Mouse (Mus musculus) midbrain, postnatal 0 days (tissue): Measurements from ENCODE around the gene Rasal2. TPM values are rescaled to one million over a fixed set of nuclear protein-coding genes. Genes with fewer than 3 reads are reported as not detected.

Experiments used
- ATAC-seq: fragments of 200-750 bp; cut with Nextera tagmentation; 2 replicates; pipeline ENCODE4 v1.8.0; 2017; ENCODE audit warnings: moderate number of reproducible peaks, mild to moderate bottlenecking, moderate TSS enrichment, moderate library complexity; ENCODE audit not compliant: low FRiP score
- DNase-seq: peaks from one replicate; pipeline ENCODE4 v3.0.0-alpha.2; 2015; ENCODE audit warnings: low spot score
- H3K27ac ChIP-seq: fragments of 300-500 bp; sonication (generic); 2 replicates; pipeline ENCODE4 v1.5.1; 2014; ENCODE audit warnings: low read depth, mild to moderate bottlenecking, low read length, mixed read lengths
- H3K27me3 ChIP-seq: fragments of 300-500 bp; sonication (generic); 2 replicates; pipeline ENCODE4 v1.6.1; 2014; ENCODE audit warnings: low read length, control low read depth, mixed read lengths; ENCODE audit not compliant: insufficient read depth
- H3K36me3 ChIP-seq: fragments of 300-500 bp; sonication (generic); 2 replicates; pipeline ENCODE4 v1.6.1; 2014; ENCODE audit warnings: low read length, control low read depth, mixed read lengths; ENCODE audit not compliant: insufficient read depth
- H3K4me1 ChIP-seq: fragments of 300-500 bp; sonication (generic); 2 replicates; pipeline ENCODE4 v1.6.1; 2014; ENCODE audit warnings: mild to moderate bottlenecking, control low read depth, antibody characterized with exemption, low read length, mixed read lengths; ENCODE audit not compliant: insufficient read depth
- H3K4me2 ChIP-seq: fragments of 300-500 bp; sonication (generic); 2 replicates; pipeline ENCODE4 v1.6.1; 2014; ENCODE audit warnings: low read depth, mild to moderate bottlenecking, low read length, mixed read lengths; ENCODE audit not compliant: poor library complexity, severe bottlenecking
- H3K4me3 ChIP-seq: fragments of 300-500 bp; sonication (generic); 2 replicates; pipeline ENCODE4 v1.5.1; 2014; ENCODE audit warnings: low read depth, mild to moderate bottlenecking, low read length, moderate library complexity
- H3K9ac ChIP-seq: fragments of 300-500 bp; sonication (generic); replicated peaks from 2 replicates; pipeline ENCODE4 v1.6.1; 2014; ENCODE audit warnings: mild to moderate bottlenecking, low read length, moderate library complexity, mixed read lengths; ENCODE audit not compliant: poor library complexity, severe bottlenecking
- H3K9me3 ChIP-seq: fragments of 300-500 bp; sonication (generic); 2 replicates; pipeline ENCODE4 v1.6.1; 2016; ENCODE audit warnings: low read length, control low read depth
- CTCF ChIP-seq: IDR thresholded peaks from 2 replicates; pipeline ENCODE4 v1.5.1; 2016; ENCODE audit warnings: antibody characterized with exemption, mild to moderate bottlenecking
- WGBS: fragments of 180-500 bp; shearing (Covaris S2); extraction: QIAGEN DNeasy Blood & Tissue Kit; methylation state at CpG from one replicate; pipeline ENCODE4 v1.1.7; 2014; 5-methylcytosine and 5-hydroxymethylcytosine counted together
- polyA plus RNA-seq: library from polyadenylated mRNA; unstranded; fragments of >200 nt; fragmentation: Nextera tagmentation; extraction: Ambion mirVana; gene quantifications from 2 replicates; pipeline ENCODE4 v1.2.1, GENCODE M21; 2015
- total RNA-seq: library from RNA; depleted of rRNA; stranded (reverse); fragments of >200 nt; gene quantifications from 2 replicates; pipeline ENCODE4 v1.2.3, GENCODE M21; 2014; rRNA removed

Rasal2 gene
- total and polyA plus RNA-seq, 2 experiments from 2014 or later: 36.3 to 41.2 TPM

DNA sequence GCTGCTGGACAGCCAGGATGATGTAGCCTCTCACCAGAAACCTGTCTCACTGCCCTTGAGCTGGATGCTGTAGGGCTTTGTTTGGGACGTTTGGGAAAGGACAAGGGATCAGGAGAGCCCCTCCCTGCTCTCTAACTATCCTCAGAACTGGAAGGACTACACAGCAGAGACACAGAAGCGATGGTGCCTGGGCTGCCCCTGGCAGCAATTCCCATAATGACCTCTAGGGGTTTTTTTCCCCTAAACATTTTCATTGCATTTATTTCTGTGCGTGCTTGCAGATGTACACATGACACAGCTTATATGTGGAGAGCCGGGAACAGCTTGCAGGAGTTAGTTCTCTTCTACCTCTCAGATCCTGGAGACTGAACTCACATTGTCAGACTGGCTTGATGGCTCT, 320.3 kb downstream of the Rasal2 start:
- WGBS: 59% methylated on average over 4 of the region's 4 CpGs
- H3K9ac ChIP-seq: no peak overlapping the region
- no peaks in the 10 kb centered on the region for H3K36me3 ChIP-seq
- no peaks in the 10 kb centered on the region for H3K27me3 ChIP-seq
- no peak overlapping the region for H3K4me2 ChIP-seq
- H3K9me3 ChIP-seq: no peaks in the 10 kb centered on the region
- DNase-seq (no peak), ATAC-seq (no peak)
- no peak overlapping the region for H3K27ac ChIP-seq
- no peaks in the 10 kb centered on the region for H3K4me1 ChIP-seq
- TF ChIP-seq CTCF: 0 out of 2 replicates have a peak, but pooled peaks have one; percentile 31
- no peak overlapping the region for H3K4me3 ChIP-seq

DNA sequence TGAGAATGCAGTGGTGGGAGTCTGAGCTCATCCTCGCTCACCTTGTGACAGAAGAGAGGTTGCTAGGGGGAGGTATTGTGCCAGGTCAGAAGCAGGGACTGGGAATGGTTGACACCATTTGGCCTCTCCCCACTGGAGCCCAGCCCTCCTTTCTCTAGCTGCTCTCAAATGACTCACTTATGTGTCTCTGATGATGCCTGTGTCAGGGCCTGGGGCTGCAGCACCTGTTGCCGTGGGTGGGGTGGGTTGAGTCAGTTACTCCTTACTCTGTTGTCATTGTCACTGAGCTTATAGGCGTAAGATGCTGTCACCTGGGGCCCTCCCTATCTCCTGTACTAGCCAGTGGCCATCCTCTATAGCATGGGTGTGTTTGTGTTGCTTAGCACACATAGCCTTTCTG, 321.6 kb downstream of the Rasal2 start:
- H3K9me3 ChIP-seq: no peaks in the 10 kb centered on the region
- H3K36me3 ChIP-seq: no peaks in the 10 kb centered on the region
- no peak overlapping the region for H3K4me3 ChIP-seq
- DNase-seq: no peak
- H3K27ac ChIP-seq: no peak overlapping the region
- H3K4me1 ChIP-seq: no peaks in the 10 kb centered on the region
- no peaks in the 10 kb centered on the region for H3K27me3 ChIP-seq
- TF ChIP-seq CTCF: no peak
- 85% methylated on average over 3 of the region's 3 CpGs for WGBS
- no peak overlapping the region for H3K4me2 ChIP-seq
- no peak overlapping the region for H3K9ac ChIP-seq
- ATAC-seq: no peak

DNA sequence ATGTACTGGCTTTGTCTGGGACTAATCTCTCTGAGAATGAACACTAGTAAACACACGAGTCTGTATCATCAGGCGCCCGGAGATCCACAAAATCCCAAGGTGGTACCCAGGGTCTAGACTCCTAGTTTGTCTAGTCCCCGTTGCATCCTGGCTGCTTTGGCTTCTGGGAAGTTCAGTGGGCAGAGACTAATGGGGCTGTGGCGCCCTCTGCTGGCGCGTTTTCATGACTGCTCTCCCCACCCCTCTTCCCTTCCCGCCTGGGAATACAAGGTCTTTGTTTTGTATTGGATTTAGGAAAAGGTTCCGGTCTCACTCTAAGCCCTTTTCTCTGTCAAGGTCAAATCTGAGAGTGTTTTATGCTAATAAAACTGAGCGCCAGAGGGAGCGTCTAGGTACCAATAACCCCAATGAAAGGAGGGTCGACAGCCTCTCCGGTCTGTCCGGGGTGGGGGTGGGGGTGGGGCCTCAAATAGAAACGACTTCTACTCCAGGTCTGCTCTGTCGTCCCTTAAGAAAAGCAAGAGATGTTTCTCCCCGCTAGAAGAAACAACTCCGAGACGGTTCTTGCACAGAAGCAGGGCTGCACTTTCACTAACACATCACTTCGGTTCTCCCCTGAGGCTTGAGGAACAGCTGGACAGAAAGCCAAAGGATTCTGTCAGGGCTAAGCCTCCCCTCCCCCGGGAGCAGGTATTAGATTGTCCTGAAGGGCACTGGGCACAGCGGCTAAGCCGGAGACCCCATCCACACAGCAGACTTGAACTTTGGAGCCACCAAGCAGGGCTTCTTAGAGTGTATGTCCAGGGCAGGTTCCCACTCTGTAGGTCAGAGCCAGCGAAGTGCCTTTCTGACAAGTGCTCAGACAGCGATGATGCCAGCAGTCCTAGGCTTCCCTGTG, 326.0 kb downstream of the Rasal2 start:
- Histone ChIP-seq H3K36me3 (no peaks in the 10 kb centered on the region), H3K9ac (peak overlapping the region; percentile 2; the same call in 1 of the 2 replicates), H3K4me1 (no peaks in the 10 kb centered on the region), H3K27ac (no peak overlapping the region), H3K4me2 (peak overlapping the region; percentile 48), H3K27me3 (no peaks in the 10 kb centered on the region), H3K9me3 (no peaks in the 10 kb centered on the region), H3K4me3 (peak overlapping the region; percentile 31)
- peak; percentile 75 for ATAC-seq
- peak; percentile 85 for TF ChIP-seq CTCF
- WGBS: 7% methylated on average over 25 of the region's 25 CpGs
- DNase-seq: peak; percentile 81

Other genes with a start within 250 kb of the Rasal2 start
- 9.4 and 10.1 TPM in 2 replicates for gene Cryzl2, start 46.0 kb upstream of the Rasal2 start, total RNA-seq
- 8.6 and 9.0 TPM in 2 replicates for gene Cryzl2, start 46.0 kb upstream of the Rasal2 start, polyA plus RNA-seq
- gene Sec16b, start 94.1 kb upstream of the Rasal2 start, total RNA-seq: 0.33 and 0.49 TPM in 2 replicates
- gene Sec16b, start 94.1 kb upstream of the Rasal2 start, polyA plus RNA-seq: 0.30 and 0.39 TPM in 2 replicates